Mouse (Mus musculus): ENCODE results near the gene Whrn. TPM values are rescaled to one million over a fixed set of nuclear protein-coding genes. Genes with fewer than 3 reads are reported as not detected.

Gene Whrn
- total and polyA plus RNA-seq, 3 experiments = 29.9 to 33.9 (median 31.4) TPM

DNA sequence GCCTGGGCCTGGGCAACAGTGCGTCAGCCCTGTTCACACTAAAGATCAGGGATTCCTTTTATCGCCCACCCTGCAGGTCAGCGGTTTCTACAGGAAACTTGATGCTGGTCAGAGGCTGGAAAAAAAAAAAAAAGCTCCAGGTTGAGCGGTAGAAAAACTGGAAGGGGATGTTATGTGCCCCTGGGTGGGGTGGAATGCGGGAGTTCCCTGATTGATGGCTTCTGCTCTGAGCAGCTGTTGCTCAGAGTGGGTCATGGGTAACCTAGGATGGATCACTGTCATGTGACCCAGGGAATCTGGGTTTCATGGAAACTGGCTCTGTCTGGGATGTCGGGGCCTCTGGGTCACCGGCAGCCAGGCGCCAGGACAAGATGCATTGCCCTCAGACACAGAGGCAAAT is 69.5 kb downstream of the Whrn start:
- H3K4me3 ChIP-seq = no peak overlapping the region
- H3K9ac ChIP-seq (ENCODE audit: low read depth, low read length) = no peak overlapping the region
- TF ChIP-seq CTCF (IDR thresholded peaks at IDR 0.05) = no peak
- no peak for TF ChIP-seq POLR2A (IDR thresholded peaks at IDR 0.05; ENCODE audit: insufficient read depth, low read depth, low read length)
- no peak for TF ChIP-seq EP300 (IDR thresholded peaks at IDR 0.05; ENCODE audit: insufficient read depth, low read depth, low read length)
- no peaks in the 10 kb centered on the region for H3K36me3 ChIP-seq (ENCODE audit: control insufficient read depth, insufficient read depth, low read length)
- DNase-seq = no peak
- no peak overlapping the region for H3K27ac ChIP-seq
- H3K79me2 ChIP-seq (replicated peaks; ENCODE audit: control insufficient read depth, insufficient read depth, low read length) = no peaks in the 10 kb centered on the region
- no peaks in the 10 kb centered on the region for H3K27me3 ChIP-seq (ENCODE audit: control insufficient read depth, insufficient read depth, low read length)
- WGBS = 83% methylated on average over 8 of the region's 8 CpGs
- peaks cover 8% of the 10 kb centered on the region; the same call in 1 of the 2 replicates for H3K4me1 ChIP-seq (ENCODE audit: control insufficient read depth, insufficient read depth, low read length)
- intact Hi-C loops (cut with DNase I) = no loop called here

DNA sequence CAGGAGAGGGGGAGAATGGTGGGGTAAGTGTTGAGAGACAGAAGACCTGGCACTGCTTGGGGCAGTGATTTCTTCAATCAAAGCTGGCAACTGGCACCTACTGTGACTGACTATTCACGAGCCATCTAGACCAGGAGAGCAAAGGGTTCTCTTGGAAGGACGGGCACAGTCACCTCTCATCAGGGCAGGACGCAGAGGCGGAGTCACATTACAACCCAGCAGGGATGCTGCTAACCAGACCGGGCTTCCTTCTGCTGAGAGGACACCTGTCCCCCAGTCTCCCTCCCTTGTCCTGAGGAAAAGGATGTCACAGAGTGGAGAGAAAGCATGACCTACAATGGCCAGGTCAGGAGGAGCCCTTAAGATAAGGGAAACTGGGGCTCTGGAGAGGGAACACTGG is 72.0 kb downstream of the Whrn start:
- peak; percentile 33 to 40 for DNase-seq
- Histone ChIP-seq H3K79me2 (replicated peaks; ENCODE audit: control insufficient read depth, insufficient read depth, low read length) (no peaks in the 10 kb centered on the region), H3K9ac (ENCODE audit: low read depth, low read length) (no peak overlapping the region), H3K27me3 (ENCODE audit: control insufficient read depth, insufficient read depth, low read length) (no peaks in the 10 kb centered on the region), H3K27ac (peak overlapping the region; percentile 77), H3K4me3 (no peak overlapping the region), H3K4me1 (ENCODE audit: control insufficient read depth, insufficient read depth, low read length) (peaks cover 8% of the 10 kb centered on the region; the same call in 1 of the 2 replicates), H3K36me3 (ENCODE audit: control insufficient read depth, insufficient read depth, low read length) (no peaks in the 10 kb centered on the region)
- TF ChIP-seq CTCF (IDR thresholded peaks at IDR 0.05) = no peak
- no peak for TF ChIP-seq EP300 (IDR thresholded peaks at IDR 0.05; ENCODE audit: insufficient read depth, low read depth, low read length)
- TF ChIP-seq POLR2A (IDR thresholded peaks at IDR 0.05; ENCODE audit: insufficient read depth, low read depth, low read length) = no peak
- 23% methylated on average over 5 of the region's 5 CpGs for WGBS
- intact Hi-C loops (cut with DNase I) = no loop called here

DNA sequence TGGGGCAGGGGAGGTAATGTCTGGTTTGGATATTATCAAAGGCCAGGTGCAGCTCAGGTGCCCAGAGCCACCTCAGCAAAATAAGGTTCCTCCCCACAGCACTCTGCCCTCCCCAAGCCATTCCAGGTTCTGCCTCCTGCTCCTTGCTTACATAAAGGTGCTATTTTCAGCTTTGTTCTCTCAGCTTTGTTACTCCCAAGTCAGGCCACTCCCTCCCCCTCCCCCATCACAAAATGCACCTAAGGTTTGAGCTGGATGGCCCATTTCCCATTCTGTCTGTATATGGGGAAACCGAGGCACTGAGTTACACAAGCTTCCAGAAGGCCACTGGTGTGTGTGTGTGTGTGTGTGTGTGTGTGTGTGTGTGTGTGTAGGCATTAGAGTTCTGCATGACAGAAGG is 72.6 kb downstream of the Whrn start:
- Histone ChIP-seq H3K4me3 (no peak overlapping the region), H3K27ac (peak overlapping the region; percentile 77), H3K4me1 (ENCODE audit: control insufficient read depth, insufficient read depth, low read length) (peaks cover 8% of the 10 kb centered on the region; the same call in 1 of the 2 replicates), H3K27me3 (ENCODE audit: control insufficient read depth, insufficient read depth, low read length) (no peaks in the 10 kb centered on the region), H3K79me2 (replicated peaks; ENCODE audit: control insufficient read depth, insufficient read depth, low read length) (no peaks in the 10 kb centered on the region), H3K36me3 (ENCODE audit: control insufficient read depth, insufficient read depth, low read length) (no peaks in the 10 kb centered on the region), H3K9ac (ENCODE audit: low read depth, low read length) (no peak overlapping the region)
- no peak for DNase-seq
- intact Hi-C loops (cut with DNase I) = no loop called here
- TF ChIP-seq EP300 (IDR thresholded peaks at IDR 0.05; ENCODE audit: insufficient read depth, low read depth, low read length) (no peak), POLR2A (IDR thresholded peaks at IDR 0.05; ENCODE audit: insufficient read depth, low read depth, low read length) (no peak), CTCF (IDR thresholded peaks at IDR 0.05) (no peak)
- 43% methylated on average over 1 of the region's 1 CpGs for WGBS

DNA sequence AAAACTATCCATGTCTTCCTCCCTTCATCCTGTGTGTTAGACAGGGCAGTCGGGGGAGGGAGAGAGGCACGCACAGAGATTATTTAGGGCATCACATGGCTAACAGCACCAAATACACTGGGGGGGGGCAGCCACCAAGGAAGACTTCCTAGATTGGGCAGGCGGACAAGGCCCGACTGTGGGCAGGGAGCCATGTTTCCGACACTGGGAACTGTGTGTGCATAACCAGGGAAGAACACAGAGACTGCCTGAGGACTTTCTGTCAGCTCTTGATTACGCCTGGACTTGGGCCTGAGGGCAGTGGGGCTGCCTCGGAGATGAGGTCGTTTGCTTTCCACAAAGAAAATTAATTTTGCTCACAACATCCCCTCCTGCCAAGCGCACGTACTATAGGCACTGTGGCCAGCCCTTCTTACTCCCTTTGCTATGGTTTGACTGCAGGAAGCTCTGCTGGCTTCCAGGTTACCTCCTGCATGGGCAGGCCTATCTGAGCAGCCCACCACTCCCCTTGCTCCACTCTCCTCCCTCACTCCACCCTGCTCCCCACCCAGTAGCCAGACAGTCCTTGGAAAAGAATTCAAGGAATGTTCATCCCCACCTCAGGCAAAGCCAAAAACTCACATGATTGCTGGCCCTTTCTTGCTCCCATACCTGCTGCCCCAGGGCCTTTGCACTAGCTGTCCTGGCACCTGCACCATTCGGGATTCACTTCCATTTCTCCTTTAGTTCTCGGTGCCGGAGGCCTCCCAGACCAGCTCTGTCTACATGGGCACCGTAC is 75.5 kb downstream of the Whrn start:
- no peak overlapping the region for H3K9ac ChIP-seq (ENCODE audit: low read depth, low read length)
- WGBS = 46% methylated on average over 14 of the region's 14 CpGs
- intact Hi-C loops (cut with DNase I) = no loop called here

DNA sequence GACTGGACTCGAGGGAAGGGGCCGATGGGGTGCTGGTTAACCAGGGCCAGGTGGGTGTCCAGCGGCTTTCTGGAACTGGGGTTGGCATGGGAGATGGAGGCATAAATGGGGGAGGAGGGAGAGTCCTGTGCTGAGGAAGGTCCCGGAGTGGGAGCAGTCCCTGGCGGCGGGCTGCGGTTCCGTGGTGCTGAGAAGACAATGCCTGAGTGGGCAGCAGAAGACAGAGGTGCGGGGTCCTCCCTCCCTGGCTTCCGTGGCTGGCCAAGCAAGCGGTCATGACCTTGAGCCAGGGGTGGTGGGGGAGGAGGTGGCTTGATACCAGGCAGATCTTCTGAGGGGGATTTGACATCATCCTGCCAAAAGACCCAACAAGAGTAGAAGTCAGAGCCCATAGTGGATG is 77.5 kb downstream of the Whrn start:
- TF ChIP-seq POLR2A (IDR thresholded peaks at IDR 0.05; ENCODE audit: insufficient read depth, low read depth, low read length) (no peak), EP300 (IDR thresholded peaks at IDR 0.05; ENCODE audit: insufficient read depth, low read depth, low read length) (no peak), CTCF (IDR thresholded peaks at IDR 0.05) (no peak)
- no peak overlapping the region for H3K27ac ChIP-seq
- H3K9ac ChIP-seq (ENCODE audit: low read depth, low read length) = no peak overlapping the region
- H3K4me3 ChIP-seq = no peak overlapping the region
- intact Hi-C loops (cut with DNase I) = loop anchor here (5.0 kb wide), 2 partner anchors 124 to 424 kb away; partner anchors contain the start of gene Atp6v1g1
- H3K79me2 ChIP-seq (replicated peaks; ENCODE audit: control insufficient read depth, insufficient read depth, low read length) = no peaks in the 10 kb centered on the region
- H3K4me1 ChIP-seq (ENCODE audit: control insufficient read depth, insufficient read depth, low read length) = peaks cover 4% of the 10 kb centered on the region; the same call in 1 of the 2 replicates
- H3K36me3 ChIP-seq (ENCODE audit: control insufficient read depth, insufficient read depth, low read length) = no peaks in the 10 kb centered on the region
- whole genome bisulfite sequencing = 75% methylated on average over 11 of the region's 11 CpGs
- no peaks in the 10 kb centered on the region for H3K27me3 ChIP-seq (ENCODE audit: control insufficient read depth, insufficient read depth, low read length)
- no peak for DNase-seq

More for the DNA sequence above, 75.5 kb downstream of the Whrn start:
- Histone ChIP-seq H3K27ac (peak overlapping the region; percentile 33), H3K4me3 (no peak overlapping the region), H3K4me1 (ENCODE audit: control insufficient read depth, insufficient read depth, low read length) (peaks cover 8% of the 10 kb centered on the region; the same call in 1 of the 2 replicates), H3K79me2 (replicated peaks; ENCODE audit: control insufficient read depth, insufficient read depth, low read length) (no peaks in the 10 kb centered on the region), H3K36me3 (ENCODE audit: control insufficient read depth, insufficient read depth, low read length) (no peaks in the 10 kb centered on the region), H3K27me3 (ENCODE audit: control insufficient read depth, insufficient read depth, low read length) (no peaks in the 10 kb centered on the region)
- peak; percentile 66 to 73 for DNase-seq
- TF ChIP-seq EP300 (IDR thresholded peaks at IDR 0.05; ENCODE audit: insufficient read depth, low read depth, low read length) = no peak
- no peak for TF ChIP-seq CTCF (IDR thresholded peaks at IDR 0.05)
- TF ChIP-seq POLR2A (IDR thresholded peaks at IDR 0.05; ENCODE audit: insufficient read depth, low read depth, low read length) = no peak

Data from heart, adult 2 months (tissue).